Mouse (Mus musculus) ES-E14 (cell line): Measurements from ENCODE around the gene Rnf144b.

Experiments used
- CHD2 ChIP-seq: IDR thresholded peaks from 2 replicates; pipeline ENCODE4 v1.6.1; 2014; ENCODE audit warnings: mild to moderate bottlenecking, low read depth, low read length, inconsistent platforms
- HCFC1 ChIP-seq: IDR thresholded peaks from 2 replicates; pipeline ENCODE4 v1.6.1; 2012; ENCODE audit warnings: low read length, inconsistent platforms, borderline replicate concordance; ENCODE audit not compliant: insufficient read depth
- MAFK ChIP-seq: IDR thresholded peaks from 2 replicates; pipeline ENCODE4 v1.6.1; 2014; ENCODE audit warnings: mild to moderate bottlenecking, low read depth, low read length, inconsistent platforms; ENCODE audit not compliant: insufficient read depth
- ZC3H11A ChIP-seq: IDR thresholded peaks from 2 replicates; pipeline ENCODE4 v1.6.1; 2012; ENCODE audit warnings: low read depth, mild to moderate bottlenecking, inconsistent platforms, low read length, borderline replicate concordance
- ZNF384 ChIP-seq: IDR thresholded peaks from 2 replicates; pipeline ENCODE4 v1.6.1; 2012; ENCODE audit warnings: low read depth, low read length, inconsistent platforms

DNA sequence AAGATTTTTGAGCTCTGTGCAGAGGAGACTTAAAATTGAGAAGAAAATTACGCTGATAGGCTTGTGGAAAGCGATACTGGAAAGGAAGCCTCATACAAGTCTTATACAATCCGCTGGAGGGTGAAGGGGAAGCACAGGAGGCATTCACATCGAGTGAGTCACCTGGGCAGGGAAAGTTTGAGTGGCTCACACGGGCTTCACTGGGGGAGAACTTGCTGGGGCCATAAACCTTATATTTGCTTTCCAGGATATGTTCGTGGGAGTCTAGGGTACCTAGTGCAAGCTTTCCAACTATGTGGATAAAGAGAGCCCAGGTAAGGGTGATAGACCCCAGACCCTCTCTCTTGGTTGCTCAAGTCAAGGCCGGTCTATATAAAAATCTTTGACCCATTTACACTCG is 150.5 kb downstream of the Rnf144b start:
- TF ChIP-seq MAFK: no peak
- no peak for TF ChIP-seq ZNF384
- TF ChIP-seq CHD2: no peak
- no peak for TF ChIP-seq ZC3H11A
- no peak for TF ChIP-seq HCFC1
